Mouse (Mus musculus): ENCODE data around the gene Nmnat2. TPM values are rescaled to one million over a fixed set of nuclear protein-coding genes. Genes with fewer than 3 reads are reported as not detected.

The Nmnat2 gene
- polyA plus RNA-seq, 1 experiment from 2014 or later = 3.8 TPM

DNA sequence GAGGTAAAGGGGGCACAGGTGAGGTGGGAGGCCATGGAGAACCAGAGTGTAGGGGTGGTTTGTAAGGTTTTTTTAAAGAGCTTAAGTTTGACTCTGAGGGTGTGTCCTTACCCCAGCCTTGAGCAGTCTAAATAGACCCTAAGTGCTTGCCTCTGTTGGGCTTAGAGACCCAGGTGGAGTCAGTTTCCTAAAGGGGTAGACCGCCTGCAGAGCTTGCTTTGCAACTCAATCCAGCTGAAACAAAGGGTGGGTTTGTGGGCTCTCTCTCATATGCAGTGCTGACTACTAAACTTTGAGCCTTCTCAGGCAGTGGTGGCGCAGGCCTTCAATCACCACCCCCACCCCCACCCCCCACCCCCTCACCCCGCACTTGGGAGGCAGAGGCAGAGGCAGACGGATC lies 11.8 kb upstream of the Nmnat2 start:
- Histone ChIP-seq H3K36me3 (ENCODE audit: control insufficient read depth, insufficient read depth, low read length) (no peaks in the 10 kb centered on the region), H3K27me3 (ENCODE audit: control insufficient read depth, insufficient read depth, low read depth, low read length) (no peaks in the 10 kb centered on the region), H3K4me1 (replicated peaks; ENCODE audit: control insufficient read depth, insufficient read depth, low read length) (no peaks in the 10 kb centered on the region), H3K9me3 (ENCODE audit: control insufficient read depth, low read length) (no peaks in the 10 kb centered on the region), H3K4me3 (ENCODE audit: low read length) (no peak overlapping the region), H3K9ac (ENCODE audit: low read length) (no peak overlapping the region), H3K4me2 (ENCODE audit: low read depth, low read length) (no peak overlapping the region), H3K27ac (ENCODE audit: low read length) (no peak overlapping the region)
- no peak for ATAC-seq (ENCODE audit: low read depth)
- WGBS = 33% methylated on average over 4 of the region's 4 CpGs

DNA sequence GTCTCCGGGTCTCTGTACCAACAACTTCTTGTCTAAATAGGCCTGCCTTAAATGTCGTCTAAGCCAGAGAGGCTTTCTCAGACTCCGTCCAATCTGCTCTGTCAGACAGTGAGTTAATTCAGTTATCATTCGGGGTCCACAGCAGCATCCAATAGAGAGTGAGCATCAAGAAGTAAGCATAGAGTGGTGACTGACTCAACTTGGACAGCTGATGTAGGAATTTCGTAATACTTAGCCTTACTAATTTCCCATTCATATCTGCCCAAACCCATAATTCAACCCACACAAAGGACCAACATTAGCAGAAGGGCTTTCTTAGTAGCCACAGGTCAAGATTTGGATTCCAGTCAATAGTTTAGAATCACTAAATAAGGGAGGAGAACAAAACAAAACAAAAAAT lies 626 bp upstream of the Nmnat2 start:
- Histone ChIP-seq H3K4me3 (ENCODE audit: low read length) (no peak overlapping the region), H3K27ac (ENCODE audit: low read length) (no peak overlapping the region)

DNA sequence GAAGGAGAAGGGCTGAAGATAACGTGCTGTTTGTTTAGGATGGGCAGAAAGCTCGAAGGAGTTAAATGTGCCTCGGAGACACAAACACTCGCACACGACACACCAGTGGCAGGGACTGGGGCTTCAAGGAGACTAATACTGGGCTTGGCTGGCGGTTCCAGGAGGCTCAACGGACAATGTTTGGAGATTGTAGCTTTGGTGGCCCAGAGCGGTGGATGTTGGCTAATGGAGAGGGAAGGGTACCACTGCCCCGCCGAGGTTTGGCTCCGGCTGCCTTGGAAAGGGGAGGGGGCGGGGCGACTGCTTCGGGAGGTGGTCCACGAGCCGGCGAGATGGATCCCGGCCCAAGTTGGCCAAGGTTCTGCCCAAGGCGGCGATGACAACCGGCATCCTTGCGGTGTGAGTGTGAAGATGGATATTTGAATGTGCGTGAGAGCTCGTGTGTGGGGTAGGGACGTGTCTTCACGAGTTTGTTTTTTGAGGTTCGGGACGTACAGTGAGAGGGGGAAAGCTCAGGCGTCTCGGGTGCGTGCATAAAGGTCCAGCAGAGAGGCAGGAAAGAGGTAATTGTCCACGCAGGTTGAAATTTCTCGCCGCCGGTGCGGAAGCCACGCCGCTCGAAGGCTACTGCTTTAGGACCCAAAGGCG lies 895 bp downstream of the Nmnat2 start:
- Histone ChIP-seq H3K4me2 (ENCODE audit: low read depth, low read length) (peak overlapping the region; percentile 69), H3K27me3 (ENCODE audit: control insufficient read depth, insufficient read depth, low read depth, low read length) (peaks cover 34% of the 10 kb centered on the region)
- peak; percentile 15; the same call in 1 of the 2 replicates for ATAC-seq (ENCODE audit: low read depth)

More for the DNA sequence above, 626 bp upstream of the Nmnat2 start:
- Histone ChIP-seq H3K9me3 (ENCODE audit: control insufficient read depth, low read length) (no peaks in the 10 kb centered on the region), H3K4me1 (replicated peaks; ENCODE audit: control insufficient read depth, insufficient read depth, low read length) (peaks cover 7% of the 10 kb centered on the region; the same call in 1 of the 2 replicates), H3K9ac (ENCODE audit: low read length) (no peak overlapping the region), H3K36me3 (ENCODE audit: control insufficient read depth, insufficient read depth, low read length) (no peaks in the 10 kb centered on the region), H3K4me2 (ENCODE audit: low read depth, low read length) (no peak overlapping the region), H3K27me3 (ENCODE audit: control insufficient read depth, insufficient read depth, low read depth, low read length) (peaks cover 34% of the 10 kb centered on the region)
- no peak for ATAC-seq (ENCODE audit: low read depth)
- WGBS = 71% methylated on average over 5 of the region's 5 CpGs

DNA sequence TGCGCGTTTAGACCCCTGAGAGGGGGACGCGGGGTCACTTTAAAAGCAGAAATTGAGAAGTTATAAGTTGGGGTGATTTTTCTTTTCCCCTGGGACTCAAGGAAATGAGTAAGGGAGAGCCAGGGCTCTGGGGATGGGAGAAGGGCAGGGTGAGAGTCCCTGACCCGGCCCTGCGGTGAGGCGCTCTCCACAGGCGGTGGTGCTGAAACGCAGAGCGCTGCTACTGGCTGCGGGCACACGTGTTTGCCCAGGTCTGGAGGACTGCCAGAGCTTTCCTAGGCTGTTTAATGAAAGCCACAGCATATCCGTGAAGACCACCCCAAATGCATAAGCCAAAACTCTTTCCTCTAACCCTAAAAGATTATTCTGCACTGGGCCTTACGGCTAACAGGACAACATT lies 1.4 kb downstream of the Nmnat2 start:
- H3K36me3 ChIP-seq (ENCODE audit: control insufficient read depth, insufficient read depth, low read length) = no peaks in the 10 kb centered on the region
- peaks cover 7% of the 10 kb centered on the region; the same call in 1 of the 2 replicates for H3K4me1 ChIP-seq (replicated peaks; ENCODE audit: control insufficient read depth, insufficient read depth, low read length)
- 5% methylated on average over 14 of the region's 14 CpGs for WGBS
- H3K9me3 ChIP-seq (ENCODE audit: control insufficient read depth, low read length) = no peaks in the 10 kb centered on the region
- no peak overlapping the region for H3K9ac ChIP-seq (ENCODE audit: low read length)
- peak; percentile 79; the same call in 1 of the 2 replicates for ATAC-seq (ENCODE audit: low read depth)
- H3K27ac ChIP-seq (ENCODE audit: low read length) = no peak overlapping the region
- peak overlapping the region; percentile 50 for H3K4me3 ChIP-seq (ENCODE audit: low read length)
- peak overlapping the region; percentile 69 for H3K4me2 ChIP-seq (ENCODE audit: low read depth, low read length)
- H3K27me3 ChIP-seq (ENCODE audit: control insufficient read depth, insufficient read depth, low read depth, low read length) = peaks cover 34% of the 10 kb centered on the region

More for the DNA sequence above, 895 bp downstream of the Nmnat2 start:
- Histone ChIP-seq H3K4me3 (ENCODE audit: low read length) (peak overlapping the region; percentile 50), H3K9me3 (ENCODE audit: control insufficient read depth, low read length) (no peaks in the 10 kb centered on the region), H3K36me3 (ENCODE audit: control insufficient read depth, insufficient read depth, low read length) (no peaks in the 10 kb centered on the region), H3K9ac (ENCODE audit: low read length) (no peak overlapping the region; the same call in 1 of the 2 replicates), H3K4me1 (replicated peaks; ENCODE audit: control insufficient read depth, insufficient read depth, low read length) (peaks cover 7% of the 10 kb centered on the region; the same call in 1 of the 2 replicates), H3K27ac (ENCODE audit: low read length) (no peak overlapping the region)
- 2% methylated on average over 40 of the region's 40 CpGs for WGBS

DNA sequence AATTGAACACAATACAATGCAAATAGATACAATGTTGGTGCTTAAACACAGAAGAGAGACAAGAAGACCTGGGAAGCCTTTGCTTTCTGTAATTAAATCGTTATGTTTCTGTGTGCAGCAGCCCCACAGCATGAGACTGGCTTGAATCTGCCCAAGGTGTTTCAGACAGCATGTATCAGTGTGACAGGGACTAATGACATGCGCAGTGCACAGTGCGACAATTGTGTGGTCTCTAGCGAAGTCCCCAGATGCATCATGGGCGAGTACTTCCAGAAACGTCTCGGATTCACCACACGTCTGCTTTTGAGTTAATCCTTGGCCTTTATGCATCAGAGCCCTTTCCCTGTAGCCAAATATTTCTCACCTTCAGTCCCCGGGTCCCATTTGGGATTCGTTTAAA lies 9.6 kb downstream of the Nmnat2 start:
- H3K4me2 ChIP-seq (ENCODE audit: low read depth, low read length) = no peak overlapping the region
- H3K9ac ChIP-seq (ENCODE audit: low read length) = no peak overlapping the region
- ATAC-seq (ENCODE audit: low read depth) = no peak
- H3K4me3 ChIP-seq (ENCODE audit: low read length) = no peak overlapping the region
- H3K4me1 ChIP-seq (replicated peaks; ENCODE audit: control insufficient read depth, insufficient read depth, low read length) = no peaks in the 10 kb centered on the region
- 75% methylated on average over 10 of the region's 10 CpGs for WGBS
- H3K27ac ChIP-seq (ENCODE audit: low read length) = no peak overlapping the region
- no peaks in the 10 kb centered on the region for H3K27me3 ChIP-seq (ENCODE audit: control insufficient read depth, insufficient read depth, low read depth, low read length)
- no peaks in the 10 kb centered on the region for H3K36me3 ChIP-seq (ENCODE audit: control insufficient read depth, insufficient read depth, low read length)
- no peaks in the 10 kb centered on the region for H3K9me3 ChIP-seq (ENCODE audit: control insufficient read depth, low read length)

DNA sequence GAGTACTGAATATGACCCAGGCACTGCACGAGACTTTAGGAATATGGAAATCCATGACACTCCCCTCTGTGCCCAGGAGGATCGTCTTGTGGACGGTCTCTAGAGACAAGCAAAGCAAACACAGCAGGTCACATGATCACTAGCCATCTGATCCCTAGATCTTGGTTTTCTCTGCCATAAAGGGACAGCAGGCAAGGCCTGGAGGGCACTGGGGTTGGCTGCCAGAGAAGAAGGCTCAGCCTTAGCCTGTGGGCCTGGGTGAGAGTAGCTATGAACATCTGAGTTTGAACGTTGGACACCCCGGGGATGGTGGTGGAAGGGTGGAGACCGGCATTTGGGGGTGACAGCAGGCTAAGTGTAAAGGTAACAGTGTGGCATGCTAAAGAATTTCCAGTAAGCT lies 11.4 kb downstream of the Nmnat2 start:
- H3K4me1 ChIP-seq (replicated peaks; ENCODE audit: control insufficient read depth, insufficient read depth, low read length) = no peaks in the 10 kb centered on the region
- H3K9me3 ChIP-seq (ENCODE audit: control insufficient read depth, low read length) = no peaks in the 10 kb centered on the region
- no peak overlapping the region for H3K4me2 ChIP-seq (ENCODE audit: low read depth, low read length)
- no peak overlapping the region for H3K9ac ChIP-seq (ENCODE audit: low read length)
- no peaks in the 10 kb centered on the region for H3K36me3 ChIP-seq (ENCODE audit: control insufficient read depth, insufficient read depth, low read length)
- no peak overlapping the region for H3K27ac ChIP-seq (ENCODE audit: low read length)
- no peaks in the 10 kb centered on the region for H3K27me3 ChIP-seq (ENCODE audit: control insufficient read depth, insufficient read depth, low read depth, low read length)
- no peak overlapping the region for H3K4me3 ChIP-seq (ENCODE audit: low read length)
- WGBS = 48% methylated on average over 6 of the region's 6 CpGs
- ATAC-seq (ENCODE audit: low read depth) = no peak

DNA sequence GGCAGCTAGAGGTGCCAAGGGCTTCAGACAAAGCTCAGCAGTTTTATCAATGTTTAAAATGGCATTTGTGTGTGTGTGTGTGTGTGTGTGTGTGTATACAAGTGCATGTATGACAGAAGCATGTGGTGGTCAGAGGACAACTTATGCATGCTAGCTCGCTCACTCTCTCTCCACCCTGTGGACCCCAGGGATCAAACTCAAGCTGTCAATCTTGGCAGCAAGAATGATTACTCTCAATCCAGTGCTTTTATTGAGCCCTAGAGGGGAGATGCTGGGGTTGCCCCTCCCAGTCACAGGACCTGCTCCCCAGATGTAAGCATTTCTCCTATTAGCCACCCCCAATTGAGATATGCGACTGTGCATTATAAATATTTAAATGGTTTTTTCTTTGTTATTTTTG lies 11.9 kb downstream of the Nmnat2 start:
- 88% methylated on average over 2 of the region's 2 CpGs for WGBS
- ATAC-seq (ENCODE audit: low read depth) = no peak
- H3K4me2 ChIP-seq (ENCODE audit: low read depth, low read length) = no peak overlapping the region
- H3K4me1 ChIP-seq (replicated peaks; ENCODE audit: control insufficient read depth, insufficient read depth, low read length) = no peaks in the 10 kb centered on the region
- no peak overlapping the region for H3K9ac ChIP-seq (ENCODE audit: low read length)
- H3K27ac ChIP-seq (ENCODE audit: low read length) = no peak overlapping the region
- no peaks in the 10 kb centered on the region for H3K9me3 ChIP-seq (ENCODE audit: control insufficient read depth, low read length)
- no peaks in the 10 kb centered on the region for H3K36me3 ChIP-seq (ENCODE audit: control insufficient read depth, insufficient read depth, low read length)
- no peak overlapping the region for H3K4me3 ChIP-seq (ENCODE audit: low read length)
- no peaks in the 10 kb centered on the region for H3K27me3 ChIP-seq (ENCODE audit: control insufficient read depth, insufficient read depth, low read depth, low read length)

DNA sequence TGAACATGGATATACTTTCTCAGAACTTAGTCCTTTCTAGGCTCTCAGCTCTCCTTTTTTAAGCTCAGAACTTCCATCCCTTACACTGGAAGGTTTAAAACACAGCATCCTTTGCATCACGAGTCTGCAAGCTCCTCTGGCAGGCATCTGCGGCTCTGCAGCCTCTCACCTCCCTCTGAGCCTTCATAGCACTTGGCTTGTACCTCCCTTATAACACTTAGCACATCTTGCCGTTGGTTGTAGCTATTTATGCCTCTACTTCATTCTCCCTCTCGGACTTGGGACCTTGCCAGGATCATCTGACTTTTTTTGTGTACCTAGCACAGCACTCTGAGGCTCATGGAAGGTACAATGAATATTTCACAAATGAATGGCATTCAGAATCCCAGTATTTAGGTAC lies 14.3 kb downstream of the Nmnat2 start:
- H3K27me3 ChIP-seq (ENCODE audit: control insufficient read depth, insufficient read depth, low read depth, low read length) = no peaks in the 10 kb centered on the region
- H3K9me3 ChIP-seq (ENCODE audit: control insufficient read depth, low read length) = no peaks in the 10 kb centered on the region
- no peaks in the 10 kb centered on the region for H3K36me3 ChIP-seq (ENCODE audit: control insufficient read depth, insufficient read depth, low read length)
- H3K4me3 ChIP-seq (ENCODE audit: low read length) = no peak overlapping the region
- no peak for ATAC-seq (ENCODE audit: low read depth)
- no peak overlapping the region for H3K27ac ChIP-seq (ENCODE audit: low read length)
- H3K4me2 ChIP-seq (ENCODE audit: low read depth, low read length) = no peak overlapping the region
- no peaks in the 10 kb centered on the region for H3K4me1 ChIP-seq (replicated peaks; ENCODE audit: control insufficient read depth, insufficient read depth, low read length)
- H3K9ac ChIP-seq (ENCODE audit: low read length) = no peak overlapping the region
- WGBS = 38% methylated on average over 4 of the region's 4 CpGs

DNA sequence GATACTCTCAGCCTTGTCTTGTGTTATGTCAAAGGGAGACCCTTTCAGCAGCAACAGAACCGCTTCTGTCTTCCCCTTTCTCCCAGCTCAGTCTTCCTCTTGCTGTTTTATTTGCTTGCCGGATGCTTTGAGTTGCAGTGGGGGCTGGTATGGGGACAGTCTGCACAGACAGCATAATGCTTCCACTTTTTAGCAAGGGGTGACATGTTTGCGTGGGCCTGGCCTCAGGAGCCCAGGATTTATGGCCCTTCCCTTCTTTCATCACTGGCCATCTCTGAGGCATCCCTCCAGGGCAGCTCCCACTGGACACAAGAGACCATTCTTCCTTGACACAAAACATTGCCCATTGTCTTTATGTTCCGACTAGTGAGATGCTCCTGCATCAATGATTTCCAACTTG lies 18.2 kb downstream of the Nmnat2 start:
- Histone ChIP-seq H3K4me2 (ENCODE audit: low read depth, low read length) (no peak overlapping the region), H3K4me1 (replicated peaks; ENCODE audit: control insufficient read depth, insufficient read depth, low read length) (no peaks in the 10 kb centered on the region), H3K27ac (ENCODE audit: low read length) (no peak overlapping the region), H3K27me3 (ENCODE audit: control insufficient read depth, insufficient read depth, low read depth, low read length) (no peaks in the 10 kb centered on the region), H3K4me3 (ENCODE audit: low read length) (no peak overlapping the region), H3K9me3 (ENCODE audit: control insufficient read depth, low read length) (no peaks in the 10 kb centered on the region), H3K9ac (ENCODE audit: low read length) (no peak overlapping the region), H3K36me3 (ENCODE audit: control insufficient read depth, insufficient read depth, low read length) (no peaks in the 10 kb centered on the region)
- no peak for ATAC-seq (ENCODE audit: low read depth)
- 35% methylated on average over 4 of the region's 4 CpGs for WGBS
